Mouse (Mus musculus) kidney, adult 8-10 months (tissue): ENCODE measurements around the gene Afg3l1.
A peak's percentile ranks its signal among the peaks of the same experiment; 100 is the strongest.
"Not testable (repeated sequence)": the region's sequence is repeated elsewhere in the genome, so short reads cannot be mapped to it uniquely, and the experiment has no call there.

Experiments
- DNase-seq, 2 experiments: peaks; one replicate each; pipeline ENCODE4 v3.0.0; 2022

The Afg3l1 gene

DNA sequence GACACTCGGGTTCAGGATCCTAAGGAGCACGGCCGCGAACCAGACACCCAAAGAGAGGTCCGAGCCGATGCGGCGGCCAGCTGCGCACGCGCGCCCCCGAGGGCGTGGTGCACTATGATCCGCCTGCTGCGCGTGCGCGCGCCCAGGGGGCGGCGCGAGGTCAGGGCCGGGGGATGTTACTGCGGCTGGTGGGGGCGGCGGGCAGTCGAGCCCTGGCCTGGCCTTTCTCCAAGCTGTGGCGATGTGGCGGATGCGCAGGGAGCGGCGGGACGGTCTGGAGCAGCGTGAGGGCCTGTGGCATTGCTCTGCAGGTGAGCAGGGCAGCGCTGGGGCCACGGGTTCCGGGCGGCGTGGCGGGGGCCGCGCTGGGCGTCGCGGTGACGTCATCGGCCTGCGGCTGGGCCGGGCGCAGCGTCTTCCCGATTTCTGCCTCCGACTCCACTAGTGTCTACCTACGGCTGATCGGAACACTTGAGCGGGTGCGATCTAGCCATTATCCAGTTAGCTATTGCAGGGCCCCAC, at the start of gene Afg3l1:
TSS of gene Afg3l1 (plus strand) at position 167 of the 522 bp plus-strand sequence.
- peak; percentile 89 to 92 for DNase-seq

DNA sequence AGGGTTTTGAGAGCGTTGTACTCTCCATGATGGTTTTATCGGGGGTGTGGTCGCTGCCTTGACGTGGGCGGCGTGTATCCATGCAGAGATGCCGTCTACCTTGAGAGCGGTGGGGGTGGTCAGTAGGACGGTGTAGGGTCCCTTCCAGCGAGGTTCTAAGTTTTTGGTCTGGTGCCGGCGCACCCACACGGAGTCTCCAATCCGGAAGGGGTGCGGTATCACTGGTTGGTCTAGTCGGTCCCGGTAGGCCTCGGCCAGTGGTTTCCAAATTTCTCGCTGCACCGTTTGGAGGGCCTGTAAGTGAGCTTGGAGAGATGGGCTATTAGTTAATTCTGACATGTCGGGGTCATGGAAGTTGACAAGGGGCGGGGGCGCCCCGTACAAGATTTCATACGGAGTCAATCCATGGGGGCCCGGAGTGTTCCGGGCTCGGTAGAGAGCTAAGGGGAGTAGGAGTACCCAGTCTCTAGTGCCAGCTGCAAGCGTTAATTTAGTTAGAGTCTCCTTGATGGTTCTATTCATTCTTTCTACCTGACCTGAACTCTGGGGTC, 49.3 kb upstream of the Afg3l1 start:
- no peak for DNase-seq

DNA sequence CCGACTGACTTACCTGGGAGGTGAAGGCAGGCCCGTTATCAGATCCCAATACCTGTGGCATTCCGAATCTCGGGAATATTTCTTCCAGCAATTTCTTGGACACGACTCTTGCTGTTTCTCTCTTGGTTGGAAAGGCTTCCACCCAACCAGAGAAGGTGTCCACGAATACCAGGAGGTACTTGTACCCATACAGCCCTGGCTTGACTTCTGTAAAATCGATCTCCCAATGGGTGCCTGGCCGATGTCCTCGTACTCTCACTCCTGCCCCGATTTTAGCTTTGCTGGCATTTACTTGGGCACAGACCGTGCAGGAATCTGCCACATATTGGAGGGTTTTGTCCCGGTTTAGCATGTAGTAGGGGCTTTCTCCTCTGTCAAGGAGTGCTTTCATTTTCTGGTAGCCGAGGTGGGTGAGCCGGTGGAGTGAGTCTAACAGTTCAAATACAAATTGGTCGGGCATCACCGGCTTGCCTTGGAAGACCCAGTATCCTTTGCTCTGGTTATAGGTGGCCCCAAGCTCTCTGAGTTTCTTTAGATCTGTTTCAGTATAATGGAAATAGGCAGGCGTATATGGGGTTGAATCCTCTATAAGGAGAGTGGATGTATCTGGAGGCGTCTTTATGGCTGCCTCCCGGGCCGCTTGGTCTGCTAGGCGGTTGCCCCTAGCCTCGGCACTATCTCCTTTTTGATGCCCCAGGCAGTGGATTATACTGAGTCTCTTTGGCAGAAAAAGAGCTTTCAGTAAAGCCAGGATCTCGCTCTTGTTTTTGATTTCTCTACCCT, 48.6 kb upstream of the Afg3l1 start:
- DNase-seq = no peak

DNA sequence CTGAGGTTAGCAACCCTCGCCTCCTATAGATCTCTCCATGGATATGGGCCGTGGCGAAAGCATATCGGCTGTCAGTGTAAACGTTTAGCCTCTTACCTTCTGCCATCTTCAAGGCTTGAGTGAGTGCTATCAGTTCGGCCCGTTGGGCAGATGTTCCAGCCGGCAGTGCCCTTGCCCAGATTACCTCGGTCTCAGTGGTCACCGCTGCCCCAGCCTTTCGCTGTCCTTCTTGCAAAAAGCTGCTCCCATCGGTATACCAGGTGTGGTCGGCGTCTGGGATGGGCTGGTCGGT, 48.0 kb upstream of the Afg3l1 start:
- not testable (repeated sequence) for DNase-seq

DNA sequence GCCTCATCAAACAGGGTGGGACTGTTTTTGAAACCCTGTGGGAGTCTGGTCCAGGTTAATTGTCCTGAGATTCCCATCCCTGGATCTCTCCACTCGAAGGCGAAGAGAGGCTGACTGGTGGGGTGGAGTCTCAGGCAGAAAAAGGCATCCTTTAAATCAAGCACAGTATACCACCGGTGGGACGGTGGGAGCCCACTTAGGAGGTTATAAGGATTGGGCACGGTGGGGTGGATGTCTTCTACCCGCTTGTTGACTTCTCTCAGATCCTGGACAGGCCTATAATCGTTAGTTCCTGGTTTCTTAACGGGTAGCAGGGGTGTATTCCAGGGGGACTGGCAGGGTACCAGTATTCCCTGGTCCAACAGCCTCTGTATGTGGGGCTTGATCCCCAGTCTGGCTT, 46.8 kb upstream of the Afg3l1 start:
- DNase-seq = not testable (repeated sequence)

DNA sequence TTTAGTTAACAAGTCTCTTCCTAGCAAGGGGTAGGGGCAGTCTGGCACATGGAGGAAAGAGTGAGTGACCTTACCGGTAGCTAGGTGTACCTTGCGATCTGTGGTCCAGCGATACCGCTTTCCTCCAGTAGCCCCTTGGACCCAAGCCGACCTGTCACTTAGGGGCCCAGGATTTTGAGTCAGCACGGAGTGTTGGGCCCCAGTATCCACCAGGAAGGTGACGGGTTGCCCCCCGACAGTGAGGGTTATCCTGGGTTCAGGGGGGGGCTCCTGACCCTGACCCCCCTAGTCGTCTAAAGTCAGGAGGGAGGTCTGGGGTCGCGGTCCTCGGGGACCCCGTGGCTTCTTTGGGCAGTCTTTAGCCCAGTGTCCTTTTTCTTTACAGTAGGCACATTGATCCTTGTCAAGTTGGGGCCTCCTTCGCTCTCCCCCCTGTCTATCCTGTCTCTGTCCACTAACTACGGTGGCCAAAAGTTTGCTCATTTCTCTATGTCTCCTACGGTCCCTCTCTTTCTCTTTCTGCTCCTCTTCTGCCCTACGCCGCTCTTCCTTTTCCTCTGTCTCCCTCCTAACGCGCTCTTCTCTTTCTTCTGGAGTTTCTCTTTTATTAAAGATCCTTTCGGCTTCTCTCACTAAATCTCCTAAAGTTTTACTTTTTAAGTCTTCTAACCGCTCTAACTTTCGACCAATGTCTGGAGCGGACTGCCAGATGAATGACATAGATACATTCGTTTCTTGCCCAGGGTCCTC, 45.9 kb upstream of the Afg3l1 start:
- DNase-seq = no peak

DNA sequence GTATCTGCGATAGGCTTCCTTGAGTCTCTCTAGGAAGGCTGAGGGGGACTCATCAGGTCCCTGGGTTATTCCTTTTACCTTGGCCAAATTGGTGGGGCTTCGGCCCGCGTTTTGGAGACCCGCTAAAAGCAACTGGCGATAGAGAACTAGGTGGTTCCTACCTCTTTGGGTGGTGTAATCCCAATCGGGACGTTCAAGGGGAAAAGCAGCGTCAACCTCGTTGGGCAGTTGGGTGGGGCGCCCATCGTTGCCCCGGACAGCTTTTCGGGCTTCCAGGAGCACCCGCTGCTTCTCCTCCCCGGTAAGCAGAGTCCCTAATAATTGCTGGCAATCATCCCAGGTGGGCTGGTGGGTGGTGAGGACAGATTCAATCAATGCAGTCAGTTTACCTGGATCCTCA, 45.3 kb upstream of the Afg3l1 start:
- no peak for DNase-seq

DNA sequence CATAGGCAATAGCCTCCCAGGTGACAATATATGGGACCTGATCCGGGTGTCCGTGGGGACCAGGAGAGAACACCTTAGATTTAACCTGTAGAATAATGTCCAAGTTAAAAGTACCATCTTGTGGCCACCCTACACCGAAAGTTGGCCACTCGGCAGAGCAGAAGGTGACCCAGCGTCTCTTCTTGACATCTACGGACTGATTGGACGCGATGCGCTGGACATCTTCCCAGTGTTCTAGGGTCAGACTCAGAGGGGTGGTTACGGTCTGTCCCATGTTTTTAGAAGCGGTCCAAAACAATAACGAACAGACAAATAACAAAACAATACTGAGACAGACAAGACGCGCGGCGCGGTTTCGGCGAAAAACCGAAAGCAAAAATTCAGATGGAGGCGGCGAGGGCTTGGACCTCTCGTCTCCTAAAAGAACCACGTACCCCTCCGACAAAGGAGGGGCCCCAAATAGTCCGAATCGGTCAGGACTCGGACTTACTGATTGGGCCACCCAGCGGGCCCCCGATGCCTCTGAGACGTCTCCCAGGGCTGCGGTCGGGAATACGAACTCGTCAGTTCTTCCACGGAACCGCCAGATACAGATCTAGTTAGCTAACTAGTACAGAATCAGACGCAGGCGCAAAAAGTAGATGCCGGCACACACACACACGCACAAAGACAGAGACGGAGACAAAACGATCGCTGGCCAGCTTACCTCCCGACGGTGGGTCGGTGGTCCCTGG, 44.3 kb upstream of the Afg3l1 start:
- DNase-seq = not testable (repeated sequence)

DNA sequence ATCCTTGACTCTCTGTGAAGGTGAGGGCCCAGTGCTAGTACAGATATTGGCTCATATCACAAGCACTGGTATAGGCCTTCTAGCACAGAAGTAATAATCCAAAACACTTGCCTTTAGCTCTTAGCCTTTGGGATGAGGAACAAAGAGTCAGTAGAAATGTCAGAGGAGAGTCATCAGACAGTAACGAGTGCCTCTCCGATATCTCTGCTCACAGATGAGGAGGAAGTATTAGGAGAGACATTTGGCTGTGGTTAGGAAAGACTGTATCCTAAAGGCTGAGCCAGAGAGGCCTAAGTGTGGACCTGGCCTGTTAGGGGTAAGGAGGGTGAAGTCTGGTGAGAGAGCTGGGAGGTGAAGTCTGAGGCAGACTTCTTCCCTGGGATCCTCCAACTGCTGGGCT, 35.9 kb upstream of the Afg3l1 start:
- DNase-seq = no peak

- DNase-seq = no peak
Observed at GRCm38 (mm10) chr8:123442351-123442750, 35.4 kb upstream of the Afg3l1 start.

GRCm38 (mm10) chr8:123442871-123443575, 34.7 kb upstream of the Afg3l1 start:
- DNase-seq = peak; percentile 95 to 98

- DNase-seq = peak; percentile 81 to 89
Observed at GRCm38 (mm10) chr8:123443576-123443921, 34.2 kb upstream of the Afg3l1 start.

- no peak for DNase-seq
Observed at GRCm38 (mm10) chr8:123444131-123444530, 33.6 kb upstream of the Afg3l1 start.

DNA sequence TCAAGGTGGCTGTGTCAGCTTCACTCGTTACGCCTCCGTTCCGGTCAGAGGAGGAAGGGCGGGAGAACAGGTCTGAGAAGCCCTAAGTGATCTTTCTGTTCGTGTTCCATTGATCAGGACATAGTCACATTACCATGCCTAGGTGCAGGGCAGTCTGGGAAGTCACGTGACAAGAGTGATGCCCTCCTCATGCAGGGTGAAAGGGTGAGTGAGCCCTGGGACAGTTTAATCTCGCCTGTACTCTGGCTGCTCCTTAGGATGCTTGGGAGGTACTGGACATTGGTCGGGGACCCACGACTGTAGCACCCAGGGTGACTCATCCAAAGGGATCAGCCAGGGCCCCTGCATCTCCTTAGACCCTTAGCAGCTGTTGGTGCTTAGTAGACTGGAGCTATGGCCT, 31.7 kb upstream of the Afg3l1 start:
- DNase-seq = peak in 1 of 2 experiments; percentile 28

- no peak for DNase-seq
Observed at GRCm38 (mm10) chr8:123446799-123447198, 30.9 kb upstream of the Afg3l1 start.

DNA sequence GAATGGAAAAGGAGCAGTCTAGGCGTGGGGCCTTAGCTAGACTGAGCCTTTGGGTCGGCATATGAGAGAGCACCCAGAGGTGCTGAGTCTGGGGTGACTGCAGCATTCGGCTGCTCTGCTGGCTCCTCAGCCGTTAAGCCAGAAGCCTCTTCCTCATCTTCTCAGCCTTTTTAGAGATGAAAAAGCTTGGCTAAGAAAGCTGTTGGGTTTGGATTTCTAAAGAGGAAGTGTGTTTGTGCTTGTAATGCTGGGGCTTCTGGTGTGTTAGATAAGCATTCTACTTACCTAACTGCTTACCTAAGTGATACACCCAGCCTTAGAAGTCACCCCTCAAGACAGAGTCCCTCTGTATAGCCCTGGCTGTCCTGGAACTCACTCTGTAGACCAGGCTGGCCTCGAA, 26.9 kb upstream of the Afg3l1 start:
- DNase-seq = no peak

- not testable (repeated sequence) for DNase-seq
Observed at GRCm38 (mm10) chr8:123451747-123452146, 26.0 kb upstream of the Afg3l1 start.

GRCm38 (mm10) chr8:123452149-123452548, 25.6 kb upstream of the Afg3l1 start:
- no peak for DNase-seq

- no peak for DNase-seq
Observed at GRCm38 (mm10) chr8:123453291-123453690, 24.4 kb upstream of the Afg3l1 start.

- DNase-seq = no peak
Observed at GRCm38 (mm10) chr8:123453951-123454350, 23.8 kb upstream of the Afg3l1 start.

GRCm38 (mm10) chr8:123454559-123454958, 23.1 kb upstream of the Afg3l1 start:
- no peak for DNase-seq

DNA sequence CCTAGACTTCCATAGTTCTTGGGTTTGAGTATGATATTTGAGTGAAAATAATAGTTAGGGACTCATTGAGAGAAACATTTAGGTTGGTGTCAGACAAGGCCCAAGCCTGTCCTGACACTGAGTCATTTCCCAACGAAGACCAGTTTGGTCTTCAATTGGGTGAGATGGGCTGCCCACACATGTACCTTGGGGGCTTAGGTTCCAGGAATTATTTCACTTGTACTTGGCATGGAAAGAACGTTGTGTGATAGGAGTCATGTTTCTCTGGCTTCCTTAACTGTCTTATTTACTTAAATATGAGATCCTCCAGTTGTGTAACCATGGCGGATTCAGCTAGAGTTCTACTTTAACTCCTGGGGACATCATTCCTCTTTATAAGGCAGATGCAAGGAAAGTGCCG, 14.1 kb upstream of the Afg3l1 start:
- no peak for DNase-seq

DNA sequence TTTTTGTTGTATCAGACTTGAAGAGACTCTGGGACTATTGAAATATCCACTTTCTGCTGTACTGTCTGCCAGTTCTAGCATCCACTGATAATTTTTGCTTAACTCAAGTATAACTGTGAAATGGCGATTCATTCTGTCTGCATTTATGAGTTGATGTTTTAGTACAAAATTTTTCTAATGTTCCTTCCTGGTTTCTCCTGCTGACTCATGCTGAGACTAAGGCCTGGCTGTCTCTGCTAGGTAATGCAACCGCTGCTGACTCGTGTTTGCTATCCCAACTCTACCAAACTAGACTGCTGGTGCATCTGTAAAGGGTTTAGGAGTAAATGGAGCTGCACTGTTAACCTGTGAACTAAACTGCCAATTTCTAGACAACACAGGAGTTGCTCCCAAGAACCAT, 10.2 kb upstream of the Afg3l1 start:
- DNase-seq = no peak
